Mouse (Mus musculus): Measurements from ENCODE around the gene Pcyt2. TPM values are rescaled to one million over a fixed set of nuclear protein-coding genes. Genes with fewer than 3 reads are reported as not detected.

Gene Pcyt2
- polyA plus RNA-seq (2017; shearing (Covaris generic)), result 100 to 1,000 TPM; 101 to 127 TPM

DNA sequence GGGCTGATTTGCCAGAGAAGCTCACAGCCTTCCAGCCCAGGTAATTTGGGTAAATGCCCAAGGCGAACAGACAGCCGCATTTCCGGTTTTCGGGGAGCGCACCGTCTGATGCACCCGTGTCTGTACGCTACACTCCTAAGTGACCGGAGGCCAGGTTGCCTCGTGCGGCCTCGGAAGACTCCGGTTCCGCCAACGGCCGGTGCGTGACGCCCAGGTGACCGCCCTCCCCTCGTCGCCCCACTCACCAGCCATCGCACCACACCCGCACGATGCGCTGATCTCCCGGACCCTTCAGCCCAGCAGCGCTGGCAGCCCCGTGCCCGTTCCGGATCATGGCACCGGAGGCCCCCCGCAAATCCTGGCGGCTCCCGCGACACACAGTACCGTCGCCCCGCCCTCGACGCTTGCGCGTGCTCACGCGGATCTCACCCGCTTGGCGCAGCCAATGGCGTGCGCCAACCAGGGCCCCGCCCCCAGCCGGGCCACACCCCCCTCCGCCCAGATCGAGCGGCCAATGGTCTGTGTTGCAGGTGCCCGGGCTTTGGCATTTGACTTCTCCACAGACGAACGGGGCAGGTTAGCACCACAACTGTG is at the start of gene Pcyt2:
Gene Pcyt2, minus strand, starts transcription at position 418 of the 594 bp plus-strand sequence.

DNA sequence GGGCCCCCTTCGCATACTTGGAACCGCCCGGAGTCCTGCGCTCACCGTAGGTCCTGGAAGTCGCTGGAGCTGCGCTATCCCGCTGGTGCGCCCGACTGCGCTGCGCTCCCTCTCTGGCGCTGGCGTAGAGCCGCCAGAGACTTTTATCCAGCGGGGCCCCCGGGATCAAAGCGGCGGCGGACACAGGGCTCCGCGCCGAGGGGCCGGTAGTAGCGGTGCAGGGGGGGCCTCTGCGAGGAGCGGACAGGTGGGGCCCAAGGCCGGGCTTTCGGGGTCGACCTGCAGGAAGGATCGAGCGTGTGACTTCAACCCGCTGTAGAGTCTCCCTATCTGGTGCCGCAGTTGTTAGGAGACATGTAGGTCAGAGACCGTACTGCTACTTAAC is 43.3 kb upstream of the Pcyt2 start, which contains the start of gene Notum:
Gene Notum, minus strand, starts transcription at position 100 of the 385 bp plus-strand sequence.

DNA sequence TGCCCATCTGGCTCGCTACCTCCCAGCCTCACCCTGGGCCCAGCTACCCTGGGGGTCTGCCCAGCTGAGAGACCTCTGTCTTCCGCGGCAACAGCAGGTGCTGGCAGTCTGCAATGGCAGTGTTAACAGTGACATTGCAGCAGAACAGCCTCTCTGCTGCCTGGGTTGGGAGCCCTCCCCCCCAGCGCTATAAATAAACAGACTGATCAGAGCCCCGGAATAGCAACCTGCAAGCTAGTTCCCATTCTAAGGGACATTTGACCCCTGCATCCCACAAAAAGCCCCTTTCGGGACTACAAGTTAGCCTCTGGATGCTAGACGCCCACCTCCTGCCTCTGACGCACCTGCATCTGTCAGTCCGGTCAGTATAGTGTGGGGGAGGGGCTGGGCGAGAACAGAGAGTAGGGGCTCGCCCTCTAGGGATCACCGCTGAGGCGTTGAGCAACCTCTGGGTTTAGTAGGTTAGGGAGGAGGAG is 30.3 kb upstream of the Pcyt2 start, which contains the start of gene Myadml2:
Gene Myadml2, minus strand, starts transcription at position 158 of the 476 bp plus-strand sequence.

DNA sequence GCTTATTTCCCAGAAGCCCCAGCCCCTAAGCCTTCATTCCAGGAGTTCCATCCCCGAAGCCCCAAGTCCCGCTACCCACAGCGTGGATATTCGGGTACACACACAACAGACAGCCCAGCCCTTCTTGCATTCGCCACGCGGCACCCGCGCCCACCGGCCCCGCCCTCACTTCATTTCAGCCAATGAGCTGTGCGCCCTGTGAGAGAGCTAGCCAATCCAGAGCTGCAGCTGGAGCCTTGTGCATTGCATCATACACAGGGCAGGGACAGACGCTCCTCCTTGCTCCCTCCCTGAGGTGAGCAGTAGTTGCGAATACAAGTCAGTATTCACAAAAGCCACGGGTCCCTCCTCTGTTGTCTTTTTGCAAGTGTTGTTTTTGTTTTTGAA is 25.9 kb upstream of the Pcyt2 start, which contains the start of gene Pycr1:
Gene Pycr1, minus strand, starts transcription at position 169 of the 387 bp plus-strand sequence.

DNA sequence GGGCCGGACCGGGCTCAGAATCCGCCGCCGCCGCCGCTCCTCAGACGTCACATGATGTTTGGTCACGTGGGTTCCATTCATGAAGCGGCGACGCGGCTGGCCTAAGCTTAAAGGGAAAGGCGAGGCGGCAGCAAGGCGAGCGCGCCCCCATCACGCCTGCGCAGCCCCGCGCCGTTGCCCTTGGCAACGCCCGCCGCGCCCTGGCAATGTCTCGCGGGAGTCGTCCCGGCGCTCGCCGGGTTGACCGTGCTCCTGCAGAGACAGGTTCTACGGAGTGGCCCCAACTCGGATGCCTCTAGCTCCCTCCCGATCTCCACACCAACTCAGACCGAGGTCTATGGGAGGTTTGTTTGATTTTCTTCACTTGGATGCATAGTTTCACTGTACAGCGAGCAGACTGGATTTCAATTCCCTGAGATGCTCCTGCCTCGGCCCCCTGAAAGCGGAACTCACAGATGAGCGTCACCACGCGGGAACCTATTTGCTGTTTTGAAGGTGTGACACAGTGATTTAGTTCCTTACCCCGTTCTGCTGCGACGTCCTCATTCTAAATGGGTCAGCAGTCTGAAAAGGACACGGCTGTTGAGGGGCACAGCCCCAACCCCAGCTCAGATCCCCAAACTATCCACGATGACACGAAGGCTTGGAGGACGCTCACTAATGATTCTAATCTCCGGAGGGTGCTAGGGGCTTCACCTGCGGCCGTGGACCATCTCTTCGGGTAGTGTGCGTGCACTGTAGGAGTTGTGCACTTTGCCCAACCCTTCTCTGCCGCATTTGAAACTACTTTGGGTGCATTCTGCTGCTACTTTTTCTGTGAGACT is 16.0 kb upstream of the Pcyt2 start, which contains the start of gene Mafg:
Gene Mafg, minus strand, starts transcription at position 81 of the 824 bp plus-strand sequence.

DNA sequence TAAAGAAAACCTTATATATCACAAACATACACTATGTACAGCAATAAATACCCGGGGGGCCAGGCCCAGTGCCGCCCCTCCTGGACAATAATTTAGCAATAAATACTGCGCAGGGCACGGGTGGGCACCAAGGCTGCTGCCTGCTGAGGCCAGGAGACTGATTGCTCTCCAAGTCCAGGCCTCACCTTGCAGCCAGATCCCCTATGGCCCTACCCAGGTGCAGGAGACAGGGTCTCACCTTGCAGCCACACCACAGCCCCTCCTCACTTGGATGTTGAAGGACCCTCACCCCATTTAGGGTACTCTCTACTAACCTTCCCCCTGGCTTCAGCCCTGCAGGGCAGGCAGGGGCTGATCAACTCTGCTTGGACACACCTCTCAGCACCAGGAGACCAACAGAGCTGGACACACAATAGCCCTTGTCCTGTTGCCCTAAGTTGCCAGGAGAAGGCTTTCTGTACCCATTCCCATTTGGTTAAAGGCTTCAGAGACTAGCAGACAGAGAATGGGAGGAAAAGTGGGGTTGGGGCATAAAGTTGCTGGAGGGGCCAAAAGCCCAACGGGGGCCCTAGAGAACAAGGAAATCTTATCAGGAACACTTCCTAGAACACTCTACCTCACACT is 7.5 kb upstream of the Pcyt2 start, which contains the start of gene Sirt7:
Gene Sirt7, minus strand, starts transcription at position 89 of the 624 bp plus-strand sequence.

DNA sequence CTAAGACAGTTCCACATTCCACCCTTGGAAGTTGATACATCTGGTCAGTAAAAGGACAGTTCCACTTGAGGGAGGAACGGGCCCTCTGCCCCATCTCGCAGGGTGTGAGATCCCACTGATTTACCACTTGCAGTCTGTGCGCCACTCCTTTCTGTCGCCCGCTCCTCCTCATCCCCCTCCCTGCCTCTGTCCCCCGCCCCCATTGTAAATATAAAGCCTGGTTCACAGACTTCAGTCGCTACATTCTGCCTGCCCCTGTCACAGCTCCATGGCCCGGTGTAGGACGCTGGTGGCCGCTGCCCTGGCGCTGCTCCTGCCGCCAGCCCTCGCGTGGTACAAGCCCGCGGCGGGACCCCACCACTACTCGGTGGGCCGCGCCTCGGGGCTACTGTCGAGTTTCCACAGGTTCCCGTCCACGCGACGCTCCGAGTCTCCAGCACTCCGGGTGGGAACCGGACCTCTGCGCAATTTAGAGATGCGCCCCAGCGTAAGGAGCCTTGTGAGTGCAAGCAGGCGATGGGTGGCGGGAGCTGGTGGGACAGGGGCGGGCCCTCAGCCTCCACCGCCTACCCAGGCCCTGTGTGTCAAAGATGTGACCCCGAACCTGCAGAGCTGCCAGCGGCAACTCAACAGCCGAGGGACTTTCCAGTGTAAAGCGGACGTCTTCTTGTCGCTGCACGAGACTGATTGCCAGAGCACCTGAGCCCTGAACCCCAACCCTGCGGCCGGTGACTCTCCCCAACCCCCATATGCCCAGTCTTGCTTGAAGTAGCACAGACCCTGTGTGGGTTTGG is 9.3 kb downstream of the Pcyt2 start, which contains the start of gene Npb:
Gene Npb, plus strand, starts transcription at position 237 of the 794 bp plus-strand sequence.

DNA sequence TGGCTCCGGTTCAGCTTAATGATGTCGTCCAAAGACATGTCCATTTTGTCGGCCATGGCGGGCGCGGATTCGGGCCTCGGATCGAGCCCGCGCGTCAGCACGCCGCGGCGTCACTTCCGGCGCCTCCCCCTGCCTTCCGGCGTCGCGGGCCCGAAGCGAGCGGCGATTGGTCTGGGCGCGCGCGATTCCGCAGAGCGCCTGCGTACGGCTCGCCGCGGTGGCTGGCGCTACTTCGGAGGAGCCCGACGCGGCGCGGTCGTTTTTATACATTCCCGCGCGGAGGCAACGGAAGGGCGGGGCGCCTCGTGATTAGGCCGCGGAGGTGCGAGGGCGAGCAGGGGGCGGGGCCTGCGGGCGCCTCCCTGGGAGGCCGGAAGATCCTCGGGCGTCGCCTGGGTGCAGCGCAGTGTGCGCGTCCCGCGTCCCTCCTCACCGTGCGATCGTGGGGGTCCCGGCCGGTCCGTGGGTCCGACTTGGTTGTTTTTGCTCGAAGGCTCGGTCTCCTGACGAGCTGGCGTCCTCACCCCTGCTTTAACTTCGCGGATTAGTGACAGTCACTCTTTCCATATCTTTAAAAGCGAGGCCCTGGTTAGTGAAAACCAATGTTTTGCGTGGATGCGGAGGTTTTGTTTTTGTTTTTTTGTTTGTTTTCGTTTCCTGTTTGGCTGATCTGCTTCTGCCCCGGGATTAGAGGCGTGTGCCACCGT is 19.3 kb downstream of the Pcyt2 start, which contains the start of the genes Alyref and Anapc11:
Gene Alyref, minus strand, starts transcription at position 83 of the 707 bp plus-strand sequence.
Gene Anapc11, plus strand, starts transcription at position 139 of the 707 bp plus-strand sequence.

DNA sequence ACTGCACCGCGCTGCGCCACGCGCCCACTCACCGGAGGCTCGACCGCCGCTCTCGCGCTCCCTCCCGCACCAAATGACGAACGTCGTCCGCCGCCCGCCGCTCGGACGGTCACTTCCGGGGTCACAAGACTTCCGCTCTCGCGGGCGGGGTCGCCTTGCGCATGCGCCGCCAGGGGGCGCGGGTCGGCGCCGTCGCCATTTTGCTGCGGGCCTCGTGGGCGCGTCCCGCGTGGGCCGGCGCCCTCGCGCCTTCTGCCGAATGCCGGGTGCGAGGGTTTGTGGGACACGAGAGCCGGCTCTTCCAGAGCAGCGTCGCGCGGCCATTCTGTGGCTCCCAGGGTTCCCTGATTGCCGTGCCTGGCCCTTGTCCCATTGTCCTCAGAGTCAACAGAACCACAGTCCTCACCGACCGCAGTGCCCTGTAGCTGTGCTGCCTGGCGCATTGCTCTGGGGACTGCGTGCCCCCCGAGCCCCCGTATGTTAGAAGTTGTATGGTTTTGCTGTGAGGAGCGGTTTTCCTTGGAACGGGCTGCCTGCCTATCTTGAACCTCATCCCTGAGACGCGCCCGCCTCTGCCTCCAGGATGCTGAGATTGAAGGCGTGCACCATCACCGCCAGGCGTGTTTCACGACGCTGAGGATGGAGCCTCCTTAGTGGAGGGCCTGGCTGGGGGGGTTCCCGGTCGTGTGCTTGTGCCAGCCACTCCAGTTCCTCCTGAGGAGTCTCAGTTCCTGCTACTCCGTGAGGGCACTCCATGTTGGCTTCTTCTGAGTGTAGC is 36.1 kb downstream of the Pcyt2 start, which contains the start of gene Arhgdia:
Gene Arhgdia, minus strand, starts transcription at position 135 of the 778 bp plus-strand sequence.

DNA sequence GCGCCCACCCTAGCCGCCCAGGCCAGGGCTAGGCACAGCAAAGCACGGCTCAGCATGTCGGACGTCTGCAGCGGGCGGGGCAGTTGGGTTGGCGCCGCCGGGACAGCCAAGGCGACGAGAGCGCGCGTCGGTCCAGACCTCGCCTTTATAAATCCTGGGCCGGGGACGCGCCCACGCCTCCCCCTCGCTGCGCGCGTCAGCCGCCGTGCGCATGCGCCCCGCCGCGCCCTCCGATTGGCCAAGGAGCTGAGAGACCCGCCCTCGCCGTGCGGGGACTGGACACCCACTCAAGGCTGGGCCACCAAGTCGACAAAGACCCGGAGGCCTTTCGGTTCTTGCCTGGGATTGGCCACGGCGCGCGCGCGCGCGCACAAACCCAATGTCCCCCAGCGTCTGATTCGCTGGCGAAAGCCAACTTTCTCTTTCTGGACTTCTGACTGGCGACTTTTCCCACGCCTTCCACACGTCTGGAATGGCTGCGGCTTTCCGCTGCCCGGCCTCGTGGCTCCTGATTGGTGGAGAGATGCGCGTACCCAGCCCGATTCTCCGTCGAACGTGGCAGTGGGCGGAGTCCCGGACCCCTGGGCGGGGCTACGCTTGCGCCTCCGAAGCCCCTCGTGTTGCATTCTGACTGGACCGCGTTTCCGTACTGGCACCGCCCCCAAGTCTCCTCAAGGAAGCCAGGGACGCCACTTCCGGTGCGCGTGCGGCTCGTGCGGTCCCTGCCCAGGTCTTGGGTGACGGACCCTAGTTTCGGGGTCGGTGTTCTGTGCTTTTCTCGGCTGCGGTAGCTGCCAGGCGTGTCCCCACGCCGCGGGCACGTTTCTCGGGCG is 44.8 kb downstream of the Pcyt2 start, which contains the start of gene P4hb:
Gene P4hb, minus strand, starts transcription at position 502 of the 833 bp plus-strand sequence.

Other genes starting within 250 kb of the Pcyt2 start
- gene Faap100, start 239.2 kb downstream of the Pcyt2 start, polyA plus RNA-seq (2017; shearing (Covaris generic)), result 10 to 100 TPM; 17.7 to 24.0 TPM
- gene Nploc4, start 180.2 kb downstream of the Pcyt2 start, polyA plus RNA-seq (2017; shearing (Covaris generic)), result 10 to 100 TPM; 29.4 to 53.4 TPM
- gene Tspan10, start 175.3 kb downstream of the Pcyt2 start, polyA plus RNA-seq (2017; shearing (Covaris generic)), result under 1 TPM in 1 of 2 experiments, not detected in 1; 0.53 TPM
- under 1 TPM in 1 of 2 experiments, not detected in 1; 0.63 TPM for gene Pde6g, start 164.4 kb downstream of the Pcyt2 start, polyA plus RNA-seq (2017; shearing (Covaris generic))
- gene Oxld1, start 159.9 kb downstream of the Pcyt2 start, polyA plus RNA-seq (2017; shearing (Covaris generic)), result 10 to 100 TPM; 10.9 to 11.1 TPM
- 10 to 100 TPM; 27.4 to 32.2 TPM for gene Ccdc137, start 159.8 kb downstream of the Pcyt2 start, polyA plus RNA-seq (2017; shearing (Covaris generic))
- gene Arl16, start 150.3 kb downstream of the Pcyt2 start, polyA plus RNA-seq (2017; shearing (Covaris generic)), result 10 to 100 TPM; 26.3 to 36.0 TPM
- gene Mrpl12, start 133.3 kb downstream of the Pcyt2 start, polyA plus RNA-seq (2017; shearing (Covaris generic)), result 10 to 100 TPM; 54.0 to 85.3 TPM
- gene Slc25a10, start 126.1 kb downstream of the Pcyt2 start, polyA plus RNA-seq (2017; shearing (Covaris generic)), result 10 to 100 TPM in 1 of 2 experiments, 1 to 10 TPM in 1; 8.9 to 11.6 TPM
- gene Gcgr, start 87.2 kb downstream of the Pcyt2 start, polyA plus RNA-seq (2017; shearing (Covaris generic)), result not detected
- gene Mcrip1, start 68.2 kb downstream of the Pcyt2 start, polyA plus RNA-seq (2017; shearing (Covaris generic)), result 100 to 1,000 TPM; 116 to 170 TPM
- not detected for gene Ppp1r27, start 66.8 kb downstream of the Pcyt2 start, polyA plus RNA-seq (2017; shearing (Covaris generic))
- gene P4hb, start 44.7 kb downstream of the Pcyt2 start, polyA plus RNA-seq (2017; shearing (Covaris generic)), result 100 to 1,000 TPM; 254 to 278 TPM
- 100 to 1,000 TPM; 711 to 836 TPM for gene Arhgdia, start 36.3 kb downstream of the Pcyt2 start, polyA plus RNA-seq (2017; shearing (Covaris generic))
- 100 to 1,000 TPM; 330 to 378 TPM for gene Alyref, start 19.6 kb downstream of the Pcyt2 start, polyA plus RNA-seq (2017; shearing (Covaris generic))
- 100 to 1,000 TPM; 108 to 129 TPM for gene Anapc11, start 19.5 kb downstream of the Pcyt2 start, polyA plus RNA-seq (2017; shearing (Covaris generic))
- 1 to 10 TPM in 1 of 2 experiments, under 1 TPM in 1; 0.55 to 2.3 TPM for gene Npb, start 9.5 kb downstream of the Pcyt2 start, polyA plus RNA-seq (2017; shearing (Covaris generic))
- 100 to 1,000 TPM; 166 to 248 TPM for gene Sirt7, start 7.3 kb upstream of the Pcyt2 start, polyA plus RNA-seq (2017; shearing (Covaris generic))
- gene Mafg, start 15.7 kb upstream of the Pcyt2 start, polyA plus RNA-seq (2017; shearing (Covaris generic)), result 10 to 100 TPM; 20.6 to 22.5 TPM
- gene Pycr1, start 25.8 kb upstream of the Pcyt2 start, polyA plus RNA-seq (2017; shearing (Covaris generic)), result under 1 TPM; 0.23 to 0.66 TPM
- gene Myadml2, start 30.2 kb upstream of the Pcyt2 start, polyA plus RNA-seq (2017; shearing (Covaris generic)), result under 1 TPM; 0.36 to 0.41 TPM
- not detected for gene Notum, start 43.2 kb upstream of the Pcyt2 start, polyA plus RNA-seq (2017; shearing (Covaris generic))
- 100 to 1,000 TPM; 160 to 177 TPM for gene Aspscr1, start 55.0 kb upstream of the Pcyt2 start, polyA plus RNA-seq (2017; shearing (Covaris generic))
- 100 to 1,000 TPM; 104 to 146 TPM for gene Cenpx, start 95.8 kb upstream of the Pcyt2 start, polyA plus RNA-seq (2017; shearing (Covaris generic))
- gene Lrrc45, start 96.0 kb upstream of the Pcyt2 start, polyA plus RNA-seq (2017; shearing (Covaris generic)), result 10 to 100 TPM; 37.3 to 49.3 TPM
- gene Rac3, start 103.5 kb upstream of the Pcyt2 start, polyA plus RNA-seq (2017; shearing (Covaris generic)), result 1 to 10 TPM; 1.4 TPM
- gene Dcxr, start 109.3 kb upstream of the Pcyt2 start, polyA plus RNA-seq (2017; shearing (Covaris generic)), result 10 to 100 TPM; 13.6 to 22.1 TPM
- gene Cbr2, start 114.2 kb upstream of the Pcyt2 start, polyA plus RNA-seq (2017; shearing (Covaris generic)), result 1 to 10 TPM in 1 of 2 experiments, not detected in 1; 8.5 TPM
- gene Hmga1b, start 144.9 kb upstream of the Pcyt2 start, polyA plus RNA-seq (2017; shearing (Covaris generic)), result 10 to 100 TPM; 15.6 to 15.9 TPM
- 10 to 100 TPM; 31.9 to 32.2 TPM for gene Rfng, start 166.3 kb upstream of the Pcyt2 start, polyA plus RNA-seq (2017; shearing (Covaris generic))
- 100 to 1,000 TPM; 132 to 179 TPM for gene Gps1, start 166.3 kb upstream of the Pcyt2 start, polyA plus RNA-seq (2017; shearing (Covaris generic))
- 10 to 100 TPM; 63.8 to 80.4 TPM for gene Dus1l, start 178.5 kb upstream of the Pcyt2 start, polyA plus RNA-seq (2017; shearing (Covaris generic))
- gene Fasn, start 206.6 kb upstream of the Pcyt2 start, polyA plus RNA-seq (2017; shearing (Covaris generic)), result 10 to 100 TPM; 22.8 to 39.0 TPM